Mouse (Mus musculus) embryonic facial prominence, embryonic 15.5 days (tissue): ENCODE data around the gene Gm30302. TPM values are rescaled to one million over a fixed set of nuclear protein-coding genes. Genes with fewer than 3 reads are reported as not detected.

Experiments
- ATAC-seq: fragments of 200-750 bp; cut with Nextera tagmentation; 2 replicates; pipeline ENCODE4 v1.8.0; 2017; ENCODE audit warnings: low read depth, moderate TSS enrichment; ENCODE audit not compliant: insufficient number of reproducible peaks, low FRiP score, low TSS enrichment
- H3K27ac ChIP-seq: fragments of 300-500 bp; sonication (generic); replicated peaks from 2 replicates; pipeline ENCODE4 v1.5.1; 2015; ENCODE audit warnings: mild to moderate bottlenecking, inconsistent platforms
- H3K27me3 ChIP-seq: fragments of 300-500 bp; sonication (generic); 2 replicates; pipeline ENCODE4 v1.6.1; 2015; ENCODE audit warnings: inconsistent platforms
- H3K36me3 ChIP-seq: fragments of 300-500 bp; sonication (generic); 2 replicates; pipeline ENCODE4 v1.6.1; 2015; ENCODE audit warnings: mild to moderate bottlenecking, inconsistent platforms
- H3K4me1 ChIP-seq: fragments of 300-500 bp; sonication (generic); 2 replicates; pipeline ENCODE4 v1.6.1; 2015; ENCODE audit warnings: inconsistent platforms
- H3K4me2 ChIP-seq: fragments of 300-500 bp; sonication (generic); replicated peaks from 2 replicates; pipeline ENCODE4 v1.6.1; 2015; ENCODE audit warnings: mild to moderate bottlenecking, inconsistent platforms
- H3K4me3 ChIP-seq: fragments of 300-500 bp; sonication (generic); replicated peaks from 2 replicates; pipeline ENCODE4 v1.5.1; 2015; ENCODE audit warnings: mild to moderate bottlenecking, inconsistent platforms
- H3K9ac ChIP-seq: fragments of 300-500 bp; sonication (generic); 2 replicates; pipeline ENCODE4 v1.6.1; 2015; ENCODE audit warnings: inconsistent platforms
- H3K9me3 ChIP-seq: fragments of 300-500 bp; sonication (generic); replicated peaks from 2 replicates; pipeline ENCODE4 v1.6.1; 2016; ENCODE audit warnings: inconsistent platforms
- WGBS: fragments of 180-500 bp; shearing (Covaris S2); methylation state at CpG from one replicate; pipeline ENCODE4 v1.1.7; 2015; 5-methylcytosine and 5-hydroxymethylcytosine counted together
- polyA plus RNA-seq: library from polyadenylated mRNA; unstranded; fragments of >200 nt; fragmentation: Nextera tagmentation; extraction: Ambion mirVana; gene quantifications from 2 replicates; pipeline ENCODE4 v1.2.1, GENCODE M21; 2015

Gm30302 gene
- polyA plus RNA-seq, 1 experiment from 2014 or later = not detected

- Histone ChIP-seq H3K27me3 (no peaks in the 10 kb centered on the region), H3K4me3 (no peak overlapping the region), H3K9ac (no peak overlapping the region), H3K9me3 (no peaks in the 10 kb centered on the region), H3K36me3 (peaks cover 42% of the 10 kb centered on the region), H3K4me2 (no peak overlapping the region), H3K27ac (no peak overlapping the region), H3K4me1 (no peaks in the 10 kb centered on the region)
- 92% methylated on average over 2 of the region's 2 CpGs for WGBS
- ATAC-seq = no peak
These were observed 62.4 kb downstream of the Gm30302 start for GRCm38 (mm10) chr13:49736430-49736829.

Other genes starting within 250 kb of the Gm30302 start
- gene Omd, start 216.5 kb downstream of the Gm30302 start, polyA plus RNA-seq = 35.3 and 38.6 TPM in 2 replicates
- 201 and 212 TPM in 2 replicates for gene Ogn, start 191.0 kb downstream of the Gm30302 start, polyA plus RNA-seq
- gene Cenpp, start 146.2 kb downstream of the Gm30302 start, polyA plus RNA-seq = 19.8 and 21.4 TPM in 2 replicates
- 12.9 and 13.9 TPM in 2 replicates for gene Nol8, start 145.9 kb downstream of the Gm30302 start, polyA plus RNA-seq
- 59.6 and 62.8 TPM in 2 replicates for gene Iars, start 116.9 kb downstream of the Gm30302 start, polyA plus RNA-seq